In the genomic region with DNA sequence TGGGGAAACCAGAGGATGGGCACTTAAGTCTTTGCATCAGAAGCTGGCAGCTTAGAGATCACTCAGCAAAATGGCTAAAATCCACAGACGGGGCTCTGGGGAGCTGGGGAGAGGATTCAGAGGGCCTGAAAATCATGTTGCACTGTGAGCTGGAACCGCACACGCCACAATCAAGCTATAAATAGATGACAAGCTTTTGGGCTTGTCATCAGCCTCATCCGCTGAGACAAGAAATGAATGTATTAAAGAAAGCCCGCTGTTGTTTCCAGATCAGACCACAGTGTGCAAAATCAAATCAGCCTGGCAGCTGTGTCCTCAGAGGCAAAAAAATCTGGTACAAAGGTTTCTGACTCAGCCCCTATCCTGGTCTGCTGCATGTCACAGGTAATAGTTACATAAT, we compare ENCODE assay signal across 1 mouse cellular context.
TF ChIP-seq lines count a peak whose summit lies in the region.

No protein-coding gene starts in this region.

TF ChIP-seq in CH12.LX, 34 proteins besides CTCF, POLR2A, EP300 and RAD21 (continued from another document):
- TF ChIP-seq CHD2 (IDR thresholded peaks at IDR 0.05; ENCODE audit: low read length) (no peak), ELF1 (IDR thresholded peaks at IDR 0.05; ENCODE audit: low read depth, low read length) (no peak), MYC (IDR thresholded peaks at IDR 0.05; ENCODE audit: low read depth, low read length) (no peak), TCF12 (IDR thresholded peaks at IDR 0.05; ENCODE audit: low read depth, low read length) (no peak), ZNF384 (IDR thresholded peaks at IDR 0.05; ENCODE audit: low read depth, low read length) (no peak), MXI1 (IDR thresholded peaks at IDR 0.05; ENCODE audit: low read depth, low read length) (no peak)
